In genomic region chr2:130932865-130933264, GRCm38 (mm10) we compare ENCODE assay signal across 17 mouse cellular contexts. TPM values are rescaled to one million over a fixed set of nuclear protein-coding genes. Genes with fewer than 3 reads are reported as not detected.
A peak's percentile ranks its signal among the peaks of the same experiment; 100 is the strongest.
DNase-seq lines count a peak whose midpoint lies in the region; TF ChIP-seq lines count a peak whose summit lies in the region.
"Had no signal": no experiment of that assay in that cellular context is flagged by ENCODE, and none has a peak within 500 bp of the region (broad histone marks: within the 10 kb centered on the region; RNA-seq: fewer than 3 reads in every experiment).

No protein-coding gene starts in this region.

- no peak for TF ChIP-seq CTCF in lung, adult 2 months (IDR thresholded peaks at IDR 0.05; ENCODE audit: insufficient read depth, low read length)
- no peak for TF ChIP-seq CTCF in heart, adult 2 months (IDR thresholded peaks at IDR 0.05)

- peak; percentile 53 for DNase-seq in lung, adult 18-20 months
- no peak for DNase-seq in lung, adult 2 months
- DNase-seq in c-Kit-positive CD71-negative TER-119-negative erythroid progenitor cells, embryonic 14.5 days (ENCODE audit: low read depth): peak; percentile 18
- DNase-seq in lung, postnatal 10 days: peak; percentile 31
- DNase-seq in yolk sac, embryonic 10.5 days (ENCODE audit: low spot score): peak; percentile 11
- DNase-seq in gastrocnemius, postnatal 14 days: no peak
- no peak for DNase-seq in heart, adult 2 months
- DNase-seq: cerebellum, postnatal 25 days; kidney, postnatal 14 days; thymus, adult 18-20 months had no signal

- no peaks in the 10 kb centered on the region for H3K36me3 ChIP-seq in heart, adult 2 months (ENCODE audit: control insufficient read depth, insufficient read depth, low read length)
- H3K36me3 ChIP-seq: intestine, embryonic 15.5 days; neural tube, embryonic 12.5 days had no signal

- H3K4me1 ChIP-seq in lung, adult 2 months (ENCODE audit: control insufficient read depth, insufficient read depth, low read length): no peaks in the 10 kb centered on the region
- no peaks in the 10 kb centered on the region for H3K4me1 ChIP-seq in heart, adult 2 months (ENCODE audit: control insufficient read depth, insufficient read depth, low read length)
- H3K4me1 ChIP-seq: forebrain, embryonic 12.5 days; heart, embryonic 12.5 days; intestine, embryonic 15.5 days; lung, embryonic 15.5 days; midbrain, embryonic 15.5 days; neural tube, embryonic 12.5 days had no signal

- TF ChIP-seq EP300 in heart, adult 2 months (IDR thresholded peaks at IDR 0.05; ENCODE audit: insufficient read depth, low read depth, low read length): no peak

- H3K79me2 ChIP-seq in heart, adult 2 months (replicated peaks; ENCODE audit: control insufficient read depth, insufficient read depth, low read length): 0 out of 2 replicates have a peak, but pooled peaks cover 2% of the 10 kb centered on the region

- TF ChIP-seq POLR2A in lung, adult 2 months (IDR thresholded peaks at IDR 0.05; ENCODE audit: borderline replicate concordance, extremely low read depth, low read depth, low read length): no peak
- TF ChIP-seq POLR2A in heart, adult 2 months (IDR thresholded peaks at IDR 0.05; ENCODE audit: insufficient read depth, low read depth, low read length): no peak

- H3K4me3 ChIP-seq in lung, adult 2 months (replicated peaks; ENCODE audit: extremely low read depth, low read depth, low read length): no peak overlapping the region
- H3K4me3 ChIP-seq in heart, adult 2 months: no peak overlapping the region
- H3K4me3 ChIP-seq: embryonic facial prominence, embryonic 13.5 days; forebrain, embryonic 12.5 days; heart, embryonic 12.5 days; intestine, embryonic 15.5 days; lung, embryonic 15.5 days; midbrain, embryonic 15.5 days; neural tube, embryonic 12.5 days had no signal

- H3K9ac ChIP-seq in heart, adult 2 months (ENCODE audit: low read depth, low read length): no peak overlapping the region
- H3K9ac ChIP-seq: embryonic facial prominence, embryonic 13.5 days; forebrain, embryonic 12.5 days; heart, embryonic 12.5 days; intestine, embryonic 15.5 days; lung, embryonic 15.5 days; midbrain, embryonic 15.5 days; neural tube, embryonic 12.5 days had no signal

- H3K27ac ChIP-seq in heart, adult 2 months: no peak overlapping the region
- H3K27ac ChIP-seq: embryonic facial prominence, embryonic 13.5 days; forebrain, embryonic 12.5 days; intestine, embryonic 15.5 days; lung, embryonic 15.5 days; midbrain, embryonic 15.5 days; neural tube, embryonic 12.5 days had no signal

- WGBS in lung, adult 2 months: 78% methylated on average over 12 of the region's 12 CpGs
- WGBS in heart, adult 2 months: 89% methylated on average over 12 of the region's 12 CpGs

- H3K27me3 ChIP-seq in heart, adult 2 months (ENCODE audit: control insufficient read depth, insufficient read depth, low read length): no peaks in the 10 kb centered on the region
- H3K27me3 ChIP-seq: embryonic facial prominence, embryonic 13.5 days; forebrain, embryonic 12.5 days; heart, embryonic 12.5 days; intestine, embryonic 15.5 days; lung, embryonic 15.5 days; midbrain, embryonic 15.5 days; neural tube, embryonic 12.5 days had no signal

- intact Hi-C loops in gastrocnemius, postnatal 14 days (cut with DNase I; ENCODE audit: low total_unique reads): no loop called here
- intact Hi-C loops in heart, adult 2 months (cut with DNase I): no loop called here

RNA-seq across cellular contexts. Expression of gene Atrn, which starts 26.6 kb away (rescaled TPM):
- polyA plus RNA-seq in lung, adult 2 months (2012; rRNA removed): 12.1 and 16.4 TPM in 2 replicates
- total RNA-seq in gastrocnemius, postnatal 14 days (2021): 10 to 100 TPM; 17.8 to 19.8 TPM
- total RNA-seq in heart, adult 2 months (2021): 10 to 100 TPM; 23.8 to 24.0 TPM
- 8.2 and 16.4 TPM in 2 replicates for polyA plus RNA-seq in heart, adult 2 months (2012; rRNA removed)

RNA-seq across cellular contexts. Expression of gene 4930402H24Rik, which starts 26.7 kb away (rescaled TPM):
- 51.6 and 55.9 TPM in 2 replicates for polyA plus RNA-seq in lung, adult 2 months (2012; rRNA removed)
- total RNA-seq in gastrocnemius, postnatal 14 days (2021): 10 to 100 TPM in 1 of 2 experiments, 1 to 10 TPM in 1; 8.8 to 11.3 TPM
- 10 to 100 TPM; 50.7 to 52.3 TPM for total RNA-seq in heart, adult 2 months (2021)
- polyA plus RNA-seq in heart, adult 2 months (2012; rRNA removed): 34.2 and 62.3 TPM in 2 replicates

Comparison
In these comparisons a context has a peak if more than half of its experiments do, and no peak if none do; other contexts are left out.
1. DNase-seq: peak in lung, adult 18-20 months (2 of 2), c-Kit-positive CD71-negative TER-119-negative erythroid progenitor cells, embryonic 14.5 days (single experiment), lung, postnatal 10 days (single experiment) and yolk sac, embryonic 10.5 days (single experiment); none in lung, adult 2 months (single experiment), gastrocnemius, postnatal 14 days (single experiment) and heart, adult 2 months (0 of 2).
2. RNA of gene 4930402H24Rik, which starts 26.7 kb away (total RNA-seq): 50.7 to 52.3 TPM in heart, adult 2 months; 8.8 to 11.3 TPM in gastrocnemius, postnatal 14 days; every median in the first group is over 4 times any median in the second.